Mouse (Mus musculus) intestine, embryonic 14.5 days (tissue): Measurements from ENCODE around the gene Map2k6. TPM values are rescaled to one million over a fixed set of nuclear protein-coding genes. Genes with fewer than 3 reads are reported as not detected.

Source experiments
- ATAC-seq: fragments of 200-750 bp; cut with Nextera tagmentation; replicated peaks from 2 replicates; pipeline ENCODE4 v1.8.0; 2017; ENCODE audit warnings: low read depth, moderate number of reproducible peaks, moderate TSS enrichment, moderate library complexity; ENCODE audit not compliant: low FRiP score, low TSS enrichment
- DNase-seq: peaks from one replicate; pipeline ENCODE4 v3.0.0-alpha.2; 2018; ENCODE audit warnings: low spot score
- H3K27ac ChIP-seq: fragments of 300-500 bp; sonication (generic); 2 replicates; pipeline ENCODE4 v1.5.1; 2014; ENCODE audit warnings: low read depth, mild to moderate bottlenecking, control low read depth
- H3K27me3 ChIP-seq: fragments of 300-500 bp; sonication (generic); replicated peaks from 2 replicates; pipeline ENCODE4 v1.6.1; 2014; ENCODE audit warnings: low read length, control low read depth; ENCODE audit not compliant: control insufficient read depth, insufficient read depth
- H3K36me3 ChIP-seq: fragments of 300-500 bp; sonication (generic); 2 replicates; pipeline ENCODE4 v1.6.1; 2014; ENCODE audit warnings: low read length, control low read depth; ENCODE audit not compliant: control insufficient read depth, insufficient read depth
- H3K4me1 ChIP-seq: fragments of 300-500 bp; sonication (generic); replicated peaks from 2 replicates; pipeline ENCODE4 v1.6.1; 2014; ENCODE audit warnings: low read length, control low read depth, mixed read lengths; ENCODE audit not compliant: control insufficient read depth, insufficient read depth
- H3K4me2 ChIP-seq: fragments of 300-500 bp; sonication (generic); 2 replicates; pipeline ENCODE4 v1.6.1; 2014; ENCODE audit warnings: low read length
- H3K4me3 ChIP-seq: fragments of 300-500 bp; sonication (generic); 2 replicates; pipeline ENCODE4 v1.5.1; 2014; ENCODE audit warnings: low read depth, low read length, control low read depth, mixed read lengths
- H3K9ac ChIP-seq: fragments of 300-500 bp; sonication (generic); 2 replicates; pipeline ENCODE4 v1.6.1; 2014; ENCODE audit warnings: mild to moderate bottlenecking, low read length
- H3K9me3 ChIP-seq: fragments of 300-500 bp; sonication (generic); 2 replicates; pipeline ENCODE4 v1.6.1; 2016; ENCODE audit warnings: low read length, control low read depth; ENCODE audit not compliant: control insufficient read depth
- WGBS: fragments of 180-500 bp; shearing (Covaris S2); extraction: QIAGEN DNeasy Blood & Tissue Kit; methylation state at CpG from one replicate; pipeline ENCODE4 v1.1.7; 2014; 5-methylcytosine and 5-hydroxymethylcytosine counted together
- polyA plus RNA-seq: library from polyadenylated mRNA; unstranded; fragments of >200 nt; fragmentation: Nextera tagmentation; extraction: Ambion mirVana; gene quantifications from 2 replicates; pipeline ENCODE4 v1.2.1, GENCODE M21; 2014

Map2k6 gene
- polyA plus RNA-seq, 1 experiment from 2014 or later, result 25.5 TPM

DNA sequence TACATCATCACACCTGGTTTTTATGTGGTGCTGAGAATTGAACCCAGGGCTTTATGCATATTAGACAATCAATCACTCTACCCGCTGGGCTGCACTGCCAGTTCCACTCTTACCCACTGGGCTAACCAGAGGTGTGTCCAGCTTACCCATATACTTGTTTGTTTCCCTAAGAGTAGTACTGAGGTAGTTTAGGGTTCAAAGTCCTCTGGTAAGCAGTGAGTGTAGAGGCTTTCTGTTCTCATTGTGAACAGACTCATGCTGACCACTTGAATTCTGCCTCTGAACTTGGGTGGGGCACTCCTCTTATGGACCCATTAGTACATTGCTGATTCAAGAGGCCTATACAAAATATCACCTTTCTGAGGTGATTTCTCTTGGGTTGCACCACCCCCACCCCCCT is 119.7 kb downstream of the Map2k6 start:
- H3K4me1 ChIP-seq, result no peaks in the 10 kb centered on the region
- H3K4me3 ChIP-seq, result no peak overlapping the region
- peaks cover 35% of the 10 kb centered on the region for H3K36me3 ChIP-seq
- DNase-seq (no peak), ATAC-seq (no peak)
- WGBS, result 94% methylated on average over 1 of the region's 1 CpGs
- H3K9me3 ChIP-seq, result no peaks in the 10 kb centered on the region
- no peaks in the 10 kb centered on the region for H3K27me3 ChIP-seq
- H3K4me2 ChIP-seq, result no peak overlapping the region
- H3K9ac ChIP-seq, result no peak overlapping the region
- H3K27ac ChIP-seq, result no peak overlapping the region

GRCm38 (mm10) chr11:110522906-110523305 is 124.0 kb downstream of the Map2k6 start:
- WGBS, result 84% methylated on average over 2 of the region's 2 CpGs
- H3K27me3 ChIP-seq, result no peaks in the 10 kb centered on the region
- no peak for ATAC-seq
- H3K4me1 ChIP-seq, result no peaks in the 10 kb centered on the region
- H3K9ac ChIP-seq, result no peak overlapping the region
- H3K4me3 ChIP-seq, result no peak overlapping the region
- H3K36me3 ChIP-seq, result peaks cover 20% of the 10 kb centered on the region
- DNase-seq, result no peak
- no peak overlapping the region for H3K4me2 ChIP-seq
- H3K27ac ChIP-seq, result no peak overlapping the region
- no peaks in the 10 kb centered on the region for H3K9me3 ChIP-seq

DNA sequence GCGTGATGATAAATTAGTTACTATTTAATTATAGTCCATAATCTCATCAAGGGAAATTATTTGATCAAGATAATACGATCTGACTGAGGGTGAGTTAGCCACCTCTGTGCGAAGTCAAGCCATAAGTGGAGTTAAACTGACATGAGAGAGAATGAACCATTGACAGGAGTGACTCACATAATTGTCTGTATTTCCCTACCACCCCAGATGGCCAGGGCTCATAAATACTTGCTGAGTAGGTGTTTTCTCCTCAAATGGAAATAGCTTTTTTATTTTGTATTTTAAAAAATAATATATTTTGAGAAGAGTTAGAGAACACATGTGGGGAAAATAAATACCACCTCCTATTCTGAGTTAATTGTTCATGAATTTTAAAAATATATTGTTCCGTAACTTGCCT is 127.2 kb downstream of the Map2k6 start:
- Histone ChIP-seq H3K36me3 (0 out of 2 replicates have a peak, but pooled peaks cover 4% of the 10 kb centered on the region), H3K27ac (no peak overlapping the region), H3K27me3 (no peaks in the 10 kb centered on the region), H3K4me1 (no peaks in the 10 kb centered on the region), H3K9ac (no peak overlapping the region), H3K9me3 (no peaks in the 10 kb centered on the region), H3K4me2 (no peak overlapping the region), H3K4me3 (no peak overlapping the region)
- 90% methylated on average over 4 of the region's 4 CpGs for WGBS
- ATAC-seq (no peak), DNase-seq (no peak)

DNA sequence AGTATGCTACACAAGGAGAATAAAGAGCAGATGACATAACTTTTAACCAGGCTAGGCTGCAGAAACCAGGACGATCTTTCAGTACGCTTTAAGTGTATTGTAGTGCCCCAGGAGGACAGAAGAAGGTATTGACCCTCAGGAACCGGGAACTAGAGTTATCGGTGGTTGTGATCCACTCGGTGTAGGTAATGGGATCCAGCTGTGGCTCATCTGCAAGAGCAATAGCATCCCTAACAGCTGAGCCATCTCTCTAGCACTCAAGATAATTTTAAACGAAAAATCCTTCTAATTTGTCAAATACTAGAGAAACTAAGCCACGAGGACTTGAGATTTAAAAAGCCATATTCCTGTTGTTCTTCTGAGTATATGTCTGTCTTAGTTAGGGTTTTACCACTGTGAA is 132.2 kb downstream of the Map2k6 start:
- ATAC-seq (no peak), DNase-seq (no peak)
- no peak overlapping the region for H3K9ac ChIP-seq
- H3K27ac ChIP-seq, result no peak overlapping the region
- no peaks in the 10 kb centered on the region for H3K9me3 ChIP-seq
- 57% methylated on average over 7 of the region's 7 CpGs for WGBS
- no peak overlapping the region for H3K4me3 ChIP-seq
- no peak overlapping the region for H3K4me2 ChIP-seq
- H3K27me3 ChIP-seq, result no peaks in the 10 kb centered on the region
- no peaks in the 10 kb centered on the region for H3K4me1 ChIP-seq
- H3K36me3 ChIP-seq, result no peaks in the 10 kb centered on the region

DNA sequence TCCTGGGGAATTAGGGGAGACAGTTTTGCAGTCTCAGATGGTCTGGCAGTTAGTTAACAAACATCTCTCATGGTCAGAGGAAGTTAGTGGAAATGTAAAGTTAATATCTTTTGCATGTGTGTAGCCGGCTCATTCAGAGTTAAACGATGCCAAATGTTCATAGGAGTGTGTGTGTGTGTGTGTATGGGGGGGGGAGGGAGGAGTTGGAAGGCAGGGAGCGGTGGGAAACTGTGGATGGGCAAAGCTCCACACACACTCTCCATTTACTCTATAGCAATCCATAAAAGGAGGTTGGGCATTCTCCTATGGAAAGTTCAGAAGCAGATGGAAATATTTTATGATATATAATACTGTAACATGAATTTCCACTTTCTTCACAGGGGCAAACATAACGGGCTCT is 135.9 kb downstream of the Map2k6 start:
- Histone ChIP-seq H3K4me1 (no peaks in the 10 kb centered on the region), H3K9ac (no peak overlapping the region), H3K4me3 (no peak overlapping the region), H3K27me3 (no peaks in the 10 kb centered on the region), H3K4me2 (no peak overlapping the region), H3K9me3 (no peaks in the 10 kb centered on the region), H3K36me3 (no peaks in the 10 kb centered on the region), H3K27ac (no peak overlapping the region)
- DNase-seq (no peak), ATAC-seq (no peak)
- WGBS, result 67% methylated on average over 4 of the region's 4 CpGs

DNA sequence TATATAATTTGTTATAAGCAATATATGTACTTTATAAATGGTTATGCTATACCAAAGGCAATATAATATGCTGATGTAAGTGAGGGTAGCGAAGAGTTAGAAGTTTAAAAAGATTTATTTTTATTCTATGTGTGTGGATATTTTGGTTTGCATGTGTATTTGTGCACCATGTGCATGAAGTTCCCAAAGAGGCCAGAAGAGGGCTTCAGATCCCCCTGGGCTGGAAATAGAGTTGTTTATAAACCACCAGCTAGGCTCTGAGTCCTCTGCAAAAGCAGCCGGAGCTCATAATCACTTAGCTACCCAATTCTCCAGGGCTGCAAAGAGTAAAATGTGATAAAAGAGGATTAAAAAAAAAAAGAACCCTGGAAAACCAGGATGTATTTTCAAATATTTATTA is 137.6 kb downstream of the Map2k6 start:
- ATAC-seq, result no peak
- no peak overlapping the region for H3K4me3 ChIP-seq
- H3K9me3 ChIP-seq, result peaks cover 4% of the 10 kb centered on the region
- no peak overlapping the region for H3K27ac ChIP-seq
- no peaks in the 10 kb centered on the region for H3K27me3 ChIP-seq
- H3K4me2 ChIP-seq, result no peak overlapping the region
- H3K9ac ChIP-seq, result no peak overlapping the region
- peak; percentile 47 for DNase-seq
- WGBS, result 96% methylated on average over 2 of the region's 2 CpGs
- no peaks in the 10 kb centered on the region for H3K36me3 ChIP-seq
- H3K4me1 ChIP-seq, result no peaks in the 10 kb centered on the region

GRCm38 (mm10) chr11:110537602-110538001 is 138.7 kb downstream of the Map2k6 start:
- no peak overlapping the region for H3K4me3 ChIP-seq
- H3K4me2 ChIP-seq, result peak overlapping the region; percentile 43
- no peaks in the 10 kb centered on the region for H3K36me3 ChIP-seq
- no peak overlapping the region for H3K9ac ChIP-seq
- H3K4me1 ChIP-seq, result no peaks in the 10 kb centered on the region
- H3K9me3 ChIP-seq, result peaks cover 4% of the 10 kb centered on the region
- WGBS, result 6% methylated on average over 15 of the region's 15 CpGs
- ATAC-seq, result no peak
- H3K27ac ChIP-seq, result no peak overlapping the region
- no peaks in the 10 kb centered on the region for H3K27me3 ChIP-seq
- DNase-seq, result peak; percentile 84

- ATAC-seq, result no peak
- peak; percentile 43 for DNase-seq
- Histone ChIP-seq H3K27me3 (no peaks in the 10 kb centered on the region), H3K4me1 (no peaks in the 10 kb centered on the region), H3K27ac (no peak overlapping the region), H3K9me3 (peaks cover 4% of the 10 kb centered on the region), H3K9ac (no peak overlapping the region), H3K4me2 (no peak overlapping the region), H3K36me3 (no peaks in the 10 kb centered on the region), H3K4me3 (no peak overlapping the region)
- WGBS, result 51% methylated on average over 10 of the region's 10 CpGs
Observed at GRCm38 (mm10) chr11:110538206-110538605, 139.3 kb downstream of the Map2k6 start.

DNA sequence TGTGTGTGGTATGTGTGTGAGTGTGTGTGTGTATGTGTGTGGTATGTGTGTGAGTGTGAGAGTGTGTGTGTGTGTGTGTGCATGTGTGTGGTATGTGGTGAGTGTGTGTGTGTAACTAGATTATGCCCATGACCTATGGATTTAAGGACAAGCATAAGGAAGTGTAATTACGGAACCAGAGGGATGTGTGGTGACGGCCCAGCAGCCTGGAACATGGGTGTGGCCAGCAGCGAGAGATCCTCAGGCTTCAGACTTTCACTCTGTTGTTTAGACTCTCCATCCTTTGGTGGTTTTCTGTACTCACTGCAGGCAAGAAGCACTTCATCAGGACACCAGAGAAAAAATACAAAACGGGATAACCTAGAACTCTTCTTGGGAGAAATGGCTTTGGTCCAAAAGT is 143.0 kb downstream of the Map2k6 start:
- Histone ChIP-seq H3K36me3 (no peaks in the 10 kb centered on the region), H3K4me2 (no peak overlapping the region), H3K9ac (no peak overlapping the region), H3K4me1 (no peaks in the 10 kb centered on the region), H3K4me3 (no peak overlapping the region), H3K9me3 (peaks cover 4% of the 10 kb centered on the region), H3K27ac (no peak overlapping the region), H3K27me3 (no peaks in the 10 kb centered on the region)
- 84% methylated on average over 4 of the region's 4 CpGs for WGBS
- no peak for ATAC-seq
- DNase-seq, result no peak
